Mouse (Mus musculus): ENCODE data around the gene Akt1.

GRCm38 (mm10) chr12:112625700-112626099, 49.0 kb downstream of the Akt1 start:
- no peak for TF ChIP-seq CTCF (IDR thresholded peaks at IDR 0.05; ENCODE audit: borderline replicate concordance, extremely low read depth, insufficient read depth, insufficient read length)
- no peak for TF ChIP-seq POLR2A (IDR thresholded peaks at IDR 0.05; ENCODE audit: borderline replicate concordance, extremely low read depth, insufficient read depth, insufficient read length, poor library complexity, severe bottlenecking)

All from brain, embryonic 14.5 days (tissue).